Mouse (Mus musculus) small intestine, adult 2 months (tissue): ENCODE measurements around the gene Nectin2.

ENCODE experiments used
- CTCF ChIP-seq: fragments of 200-500 bp; IDR thresholded peaks from 2 replicates; pipeline ENCODE4 v1.5.1; 2012; ENCODE audit warnings: low read depth, mild to moderate bottlenecking, control low read depth, inconsistent platforms, low read length, moderate library complexity, mixed read lengths; ENCODE audit not compliant: insufficient replicate concordance, insufficient read length; ENCODE audit errors: extremely low read depth
- POLR2A ChIP-seq: fragments of 200-500 bp; IDR thresholded peaks from 2 replicates; pipeline ENCODE4 v1.6.1; 2012; ENCODE audit warnings: low read depth, mild to moderate bottlenecking, control low read depth, inconsistent platforms, low read length, moderate library complexity

DNA sequence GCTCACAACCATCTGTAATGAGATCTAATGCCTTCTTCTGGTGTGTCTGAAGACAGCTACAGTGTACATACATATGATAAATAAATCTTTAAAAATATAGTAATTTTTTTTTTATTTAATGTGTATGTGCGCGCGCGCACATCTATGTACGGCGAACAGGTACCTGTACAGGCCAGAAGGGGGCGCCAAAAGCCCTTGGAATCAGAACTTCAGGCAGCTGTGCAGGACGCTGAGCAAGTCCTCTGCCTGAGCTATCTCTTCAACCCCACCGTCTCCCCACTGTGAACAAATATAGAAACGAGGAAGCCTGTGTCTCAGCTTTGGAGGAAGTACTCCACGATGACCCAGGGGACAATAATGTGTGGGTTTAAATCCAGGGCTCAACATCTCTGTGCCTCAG lies 10.0 kb downstream of the Nectin2 start:
- TF ChIP-seq CTCF (peak; percentile 49), POLR2A (no peak)
